Mouse (Mus musculus) heart, embryonic 11.5 days (tissue): ENCODE results near the gene Tbkbp1. TPM values are rescaled to one million over a fixed set of nuclear protein-coding genes. Genes with fewer than 3 reads are reported as not detected.
A peak's percentile ranks its signal among the peaks of the same experiment; 100 is the strongest.

Experiments
- ATAC-seq: fragments of 200-750 bp; cut with Nextera tagmentation; replicated peaks from 2 replicates; pipeline ENCODE4 v1.8.0; 2017; ENCODE audit warnings: moderate library complexity; ENCODE audit not compliant: insufficient number of reproducible peaks, low FRiP score, low TSS enrichment
- H3K27ac ChIP-seq: fragments of 300-500 bp; sonication (generic); 2 replicates; pipeline ENCODE4 v1.5.1; 2014; ENCODE audit warnings: mild to moderate bottlenecking, low read depth, low read length
- H3K27me3 ChIP-seq: fragments of 300-500 bp; sonication (generic); 2 replicates; pipeline ENCODE4 v1.6.1; 2014; ENCODE audit warnings: mild to moderate bottlenecking, low read length, mixed read lengths; ENCODE audit not compliant: control insufficient read depth, insufficient read depth
- H3K36me3 ChIP-seq: fragments of 300-500 bp; sonication (generic); 2 replicates; pipeline ENCODE4 v1.6.1; 2014; ENCODE audit warnings: mild to moderate bottlenecking, low read length, moderate library complexity, mixed read lengths; ENCODE audit not compliant: control insufficient read depth, insufficient read depth
- H3K4me1 ChIP-seq: fragments of 300-500 bp; sonication (generic); 2 replicates; pipeline ENCODE4 v1.6.1; 2014; ENCODE audit warnings: low read length; ENCODE audit not compliant: control insufficient read depth, insufficient read depth
- H3K4me2 ChIP-seq: fragments of 300-500 bp; sonication (generic); 2 replicates; pipeline ENCODE4 v1.6.1; 2014; ENCODE audit warnings: mild to moderate bottlenecking, moderate library complexity
- H3K4me3 ChIP-seq: fragments of 300-500 bp; sonication (generic); 2 replicates; pipeline ENCODE4 v1.5.1; 2014; ENCODE audit warnings: low read depth, low read length
- H3K9ac ChIP-seq: fragments of 300-500 bp; sonication (generic); 2 replicates; pipeline ENCODE4 v1.6.1; 2014; ENCODE audit warnings: mild to moderate bottlenecking, low read depth, low read length, moderate library complexity
- H3K9me3 ChIP-seq: fragments of 300-500 bp; sonication (generic); replicated peaks from 2 replicates; pipeline ENCODE4 v1.6.1; 2016; ENCODE audit warnings: low read length; ENCODE audit not compliant: control insufficient read depth
- WGBS: fragments of 180-500 bp; shearing (Covaris S2); extraction: QIAGEN DNeasy Blood & Tissue Kit; methylation state at CpG from one replicate; pipeline ENCODE4 v1.1.7; 2014; ENCODE audit not compliant: insufficient replicate concordance; 5-methylcytosine and 5-hydroxymethylcytosine counted together
- polyA plus RNA-seq: library from polyadenylated mRNA; unstranded; fragments of >200 nt; fragmentation: Nextera tagmentation; extraction: Ambion mirVana; gene quantifications from 2 replicates; pipeline ENCODE4 v1.2.1, GENCODE M21; 2014

Tbkbp1 gene
- polyA plus RNA-seq, 1 experiment from 2014 or later = 5.7 TPM

DNA sequence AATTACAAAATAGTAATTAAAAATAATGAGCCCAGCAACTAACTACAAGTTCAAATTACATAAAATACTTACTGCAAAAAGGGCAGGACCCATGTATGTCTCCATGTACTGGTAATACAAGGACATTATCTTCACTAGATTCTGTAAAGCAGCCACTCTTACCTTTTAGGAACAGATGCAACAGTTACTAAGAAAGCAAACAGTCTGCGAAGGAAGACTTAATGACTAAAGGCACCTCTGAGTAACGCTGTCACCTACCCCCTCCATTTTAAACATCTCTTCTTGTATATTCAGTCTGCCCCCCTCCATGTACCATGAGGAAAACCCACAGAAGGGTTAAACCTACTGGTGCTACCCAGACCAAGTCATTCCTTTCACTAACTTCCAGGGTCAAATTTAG lies 26.9 kb upstream of the Tbkbp1 start:
- Histone ChIP-seq H3K9me3 (no peaks in the 10 kb centered on the region), H3K36me3 (peaks cover 73% of the 10 kb centered on the region), H3K4me3 (no peak overlapping the region), H3K9ac (no peak overlapping the region), H3K4me1 (no peaks in the 10 kb centered on the region; the same call in 1 of the 2 replicates), H3K27ac (no peak overlapping the region), H3K27me3 (no peaks in the 10 kb centered on the region), H3K4me2 (no peak overlapping the region)
- no peak for ATAC-seq
- whole genome bisulfite sequencing = 94% methylated on average over 2 of the region's 2 CpGs

DNA sequence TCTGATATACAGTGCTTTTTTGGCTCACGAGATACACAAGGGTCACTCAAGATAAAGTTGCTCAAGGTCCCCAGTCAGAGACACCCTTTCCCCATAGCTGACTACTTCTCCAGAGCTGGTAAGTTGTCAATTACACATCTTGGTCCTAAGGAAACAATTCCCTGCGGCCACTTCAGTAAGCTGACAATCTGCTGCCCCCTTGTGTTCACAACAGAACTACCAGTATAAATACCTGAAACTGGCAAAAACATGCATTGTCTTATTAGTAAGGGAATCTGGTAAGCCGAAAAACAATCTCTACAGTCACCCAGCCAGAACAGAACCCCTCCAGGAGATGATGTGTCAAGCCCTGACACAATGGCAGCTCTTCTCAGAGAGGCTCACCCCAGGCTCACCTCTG lies 25.6 kb upstream of the Tbkbp1 start:
- no peak overlapping the region for H3K9ac ChIP-seq

DNA sequence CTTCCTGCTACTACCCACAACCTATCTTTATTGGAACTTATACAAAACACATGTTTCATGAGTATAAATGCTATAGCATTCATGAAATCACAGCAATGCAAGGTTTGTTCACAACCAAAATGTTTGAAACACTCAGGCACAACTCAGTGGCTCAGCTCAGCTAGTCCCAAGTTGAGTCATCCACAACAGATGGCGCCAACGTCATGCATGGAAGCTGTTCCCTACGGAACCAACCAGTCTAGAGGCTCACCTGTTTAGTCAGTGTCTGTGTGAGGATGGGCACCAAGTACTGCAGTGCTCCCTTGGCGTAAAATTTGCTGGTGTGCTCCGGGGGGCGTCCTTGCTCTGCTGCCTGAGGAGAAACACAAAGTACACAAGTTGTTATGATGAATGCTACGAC lies 24.2 kb upstream of the Tbkbp1 start:
- no peaks in the 10 kb centered on the region for H3K4me1 ChIP-seq
- no peaks in the 10 kb centered on the region for H3K9me3 ChIP-seq
- H3K4me2 ChIP-seq = no peak overlapping the region
- H3K36me3 ChIP-seq = peaks cover 67% of the 10 kb centered on the region
- no peak overlapping the region for H3K4me3 ChIP-seq
- H3K9ac ChIP-seq = no peak overlapping the region
- H3K27ac ChIP-seq = no peak overlapping the region
- 94% methylated on average over 7 of the region's 7 CpGs for WGBS
- no peak for ATAC-seq
- no peaks in the 10 kb centered on the region for H3K27me3 ChIP-seq

More for the DNA sequence above, 25.6 kb upstream of the Tbkbp1 start:
- Histone ChIP-seq H3K4me3 (no peak overlapping the region), H3K36me3 (peaks cover 67% of the 10 kb centered on the region), H3K9me3 (no peaks in the 10 kb centered on the region), H3K4me1 (no peaks in the 10 kb centered on the region; the same call in 1 of the 2 replicates), H3K27ac (no peak overlapping the region), H3K27me3 (no peaks in the 10 kb centered on the region), H3K4me2 (no peak overlapping the region)
- 56% methylated on average over 3 of the region's 3 CpGs for WGBS
- ATAC-seq = no peak

DNA sequence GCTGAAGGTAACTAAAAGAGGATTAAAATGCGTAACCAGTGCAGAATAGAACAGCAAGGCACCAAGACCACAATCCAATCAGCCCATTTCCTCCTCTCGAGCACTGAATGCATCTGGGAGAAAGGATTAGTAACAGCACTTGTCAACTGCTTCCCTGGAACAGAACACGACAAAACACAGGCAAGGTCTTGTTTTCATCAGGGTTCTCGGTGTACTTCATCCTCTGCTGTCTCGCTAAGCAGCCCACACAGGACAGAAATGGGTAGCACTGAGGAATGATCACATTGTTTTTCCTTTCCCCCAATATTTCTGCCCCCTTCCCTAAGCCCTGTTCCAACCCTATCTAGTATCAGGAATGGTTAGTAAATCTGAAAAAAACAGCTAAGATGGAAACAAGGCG lies 9.0 kb upstream of the Tbkbp1 start:
- H3K36me3 ChIP-seq = peaks cover 59% of the 10 kb centered on the region
- no peak overlapping the region for H3K4me3 ChIP-seq
- WGBS = 71% methylated on average over 6 of the region's 6 CpGs
- H3K9ac ChIP-seq = no peak overlapping the region
- no peak overlapping the region for H3K27ac ChIP-seq
- H3K9me3 ChIP-seq = no peaks in the 10 kb centered on the region
- no peaks in the 10 kb centered on the region for H3K4me1 ChIP-seq
- no peak overlapping the region for H3K4me2 ChIP-seq
- H3K27me3 ChIP-seq = no peaks in the 10 kb centered on the region
- no peak for ATAC-seq

DNA sequence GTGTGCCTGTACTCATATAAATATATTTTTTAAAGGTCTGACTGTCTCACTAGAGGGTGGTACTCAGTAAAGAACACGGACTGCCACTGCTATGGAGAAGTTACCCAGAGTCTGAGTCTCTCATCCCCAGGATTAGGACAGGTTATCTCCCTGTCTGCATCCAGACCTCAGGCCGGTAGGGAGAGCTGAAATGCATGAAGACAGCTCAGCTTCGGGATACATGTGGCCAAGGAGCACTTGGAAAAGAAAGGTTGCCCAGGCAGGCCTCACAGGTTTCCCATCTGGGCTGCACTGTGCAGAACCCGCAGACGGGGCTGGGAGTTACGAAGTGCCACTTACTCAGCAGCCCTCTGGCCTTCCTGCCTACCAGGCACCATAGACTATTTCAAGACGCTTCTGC lies 5.7 kb upstream of the Tbkbp1 start:
- H3K27ac ChIP-seq = no peak overlapping the region
- no peak overlapping the region for H3K9ac ChIP-seq
- WGBS = 80% methylated on average over 7 of the region's 7 CpGs
- H3K4me3 ChIP-seq = no peak overlapping the region
- no peak overlapping the region for H3K4me2 ChIP-seq
- no peak for ATAC-seq
- H3K27me3 ChIP-seq = no peaks in the 10 kb centered on the region
- H3K9me3 ChIP-seq = no peaks in the 10 kb centered on the region
- H3K4me1 ChIP-seq = peaks cover 6% of the 10 kb centered on the region
- peaks cover 36% of the 10 kb centered on the region for H3K36me3 ChIP-seq

DNA sequence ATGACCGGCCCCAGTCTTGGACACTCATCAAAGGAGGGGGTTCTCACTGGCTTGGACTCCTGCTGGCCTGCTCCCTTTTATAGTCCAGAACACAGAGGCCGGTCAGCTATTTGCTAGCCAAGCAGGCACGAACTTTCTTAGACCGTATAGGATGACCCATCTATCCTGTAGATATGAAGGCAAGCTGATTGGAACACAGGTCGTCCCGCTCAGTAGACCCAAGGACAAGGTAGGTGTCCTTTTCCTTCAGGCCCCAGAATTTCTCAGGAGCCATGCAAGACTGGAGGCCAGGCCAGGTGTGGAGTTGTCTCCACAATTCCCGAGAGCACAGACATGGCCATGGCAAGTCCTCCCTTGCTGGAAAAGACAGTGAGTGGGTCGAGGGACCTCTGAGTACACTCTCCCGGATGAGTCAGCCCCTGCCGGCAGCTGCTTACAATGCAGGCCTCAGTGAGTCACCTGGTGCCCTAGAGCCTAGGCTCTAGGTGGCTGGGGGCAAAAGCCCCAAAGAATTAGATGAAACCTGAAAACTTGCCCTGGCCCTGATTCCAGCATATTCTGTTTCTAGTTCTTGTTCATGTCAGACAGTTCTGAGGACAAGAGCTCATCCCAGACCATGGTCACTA lies 1.5 kb upstream of the Tbkbp1 start:
- H3K9ac ChIP-seq = no peak overlapping the region
- H3K4me3 ChIP-seq = no peak overlapping the region
- H3K27ac ChIP-seq = no peak overlapping the region
- 25% methylated on average over 10 of the region's 10 CpGs for WGBS
- no peaks in the 10 kb centered on the region for H3K9me3 ChIP-seq
- ATAC-seq = no peak
- H3K4me2 ChIP-seq = 0 out of 2 replicates have a peak overlapping the region, but pooled peaks have one; percentile 94
- peaks cover 6% of the 10 kb centered on the region; the same call in 1 of the 2 replicates for H3K27me3 ChIP-seq
- H3K36me3 ChIP-seq = peaks cover 20% of the 10 kb centered on the region
- peaks cover 15% of the 10 kb centered on the region for H3K4me1 ChIP-seq

DNA sequence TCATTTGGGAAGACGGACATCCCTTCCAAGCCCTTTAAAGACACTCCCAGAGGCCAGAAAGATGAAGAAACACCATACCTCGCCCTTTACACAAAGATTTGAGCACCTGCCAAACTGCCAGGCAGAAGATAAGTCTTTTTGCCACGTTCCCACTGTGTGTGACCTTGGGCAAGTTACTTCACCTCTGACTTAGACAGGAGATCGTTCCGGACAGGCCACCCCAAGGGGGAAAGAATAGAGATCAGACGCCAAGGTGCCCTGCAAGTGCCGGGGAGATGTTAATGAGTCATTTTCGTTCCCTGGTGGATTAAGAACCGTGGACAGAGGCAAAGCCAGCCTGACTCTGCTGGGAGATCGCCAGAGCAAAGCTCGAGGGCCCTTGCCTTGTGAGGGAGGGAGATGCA lies 730 bp upstream of the Tbkbp1 start:
- H3K27ac ChIP-seq = 0 out of 2 replicates have a peak overlapping the region, but pooled peaks have one; percentile 2
- H3K9me3 ChIP-seq = no peaks in the 10 kb centered on the region
- H3K36me3 ChIP-seq = peaks cover 12% of the 10 kb centered on the region
- 0% methylated on average over 11 of the region's 11 CpGs for WGBS
- peak overlapping the region; percentile 75 for H3K4me3 ChIP-seq
- peaks cover 6% of the 10 kb centered on the region; the same call in 1 of the 2 replicates for H3K27me3 ChIP-seq
- H3K4me2 ChIP-seq = peak overlapping the region; percentile 94
- ATAC-seq = no peak
- peaks cover 15% of the 10 kb centered on the region for H3K4me1 ChIP-seq
- no peak overlapping the region for H3K9ac ChIP-seq

DNA sequence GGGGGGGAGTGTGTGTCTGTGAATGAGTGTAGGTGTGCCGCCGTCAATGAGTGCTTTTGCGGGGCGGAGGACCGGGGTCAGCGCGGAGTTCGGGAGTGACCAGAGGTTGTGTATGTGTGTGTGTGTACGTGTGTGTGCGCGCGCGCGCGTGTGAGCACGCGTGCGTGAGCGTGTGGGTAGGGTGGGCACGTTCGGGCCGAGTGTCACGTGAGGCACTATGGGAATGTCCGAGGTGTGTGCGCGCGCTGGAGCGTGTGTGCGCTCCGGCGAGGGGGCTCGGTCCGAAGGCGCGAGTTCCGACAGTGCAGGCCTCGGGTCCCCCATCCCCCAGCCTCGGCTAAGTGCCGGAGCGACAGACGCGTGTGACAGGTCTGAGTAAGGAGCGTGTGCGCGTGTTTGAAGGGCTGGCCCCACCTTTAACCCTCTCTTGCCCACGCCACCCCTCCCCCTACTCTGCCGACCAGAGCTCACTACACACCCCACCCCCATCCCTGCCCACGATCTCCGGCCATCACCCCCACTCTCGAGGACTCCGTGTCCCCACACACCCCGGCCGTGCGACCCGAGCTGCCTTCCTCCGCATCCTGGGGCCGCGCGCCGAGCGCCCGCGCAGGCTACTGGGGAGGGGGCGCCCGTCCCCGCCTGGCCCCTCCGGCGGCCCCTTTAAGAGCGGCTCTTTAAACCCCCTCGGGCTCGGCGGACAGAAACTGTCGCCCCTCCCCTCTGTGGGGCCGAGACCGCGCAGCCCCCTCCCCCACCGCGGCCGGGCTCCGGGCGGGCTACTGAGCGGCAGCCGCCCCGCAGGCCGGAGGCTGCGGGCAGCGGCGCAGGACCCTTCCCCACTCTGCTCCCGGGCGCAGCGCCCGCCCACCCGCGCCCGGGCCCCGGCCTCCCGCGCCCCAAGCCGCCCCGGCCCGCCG lies 624 bp downstream of the Tbkbp1 start:
- peak; percentile 58 for ATAC-seq
- WGBS = under 1% methylated on average over 81 of the region's 102 CpGs
- Histone ChIP-seq H3K4me1 (peaks cover 24% of the 10 kb centered on the region), H3K4me2 (peak overlapping the region; percentile 94), H3K4me3 (peak overlapping the region; percentile 75), H3K27me3 (peaks cover 6% of the 10 kb centered on the region; the same call in 1 of the 2 replicates), H3K9me3 (no peaks in the 10 kb centered on the region), H3K36me3 (peaks cover 9% of the 10 kb centered on the region), H3K27ac (peak overlapping the region; percentile 91), H3K9ac (peak overlapping the region; percentile 74)
